Mouse (Mus musculus) gastrocnemius, postnatal 36 days (tissue): ENCODE data around the gene Ccdc54. TPM values are rescaled to one million over a fixed set of nuclear protein-coding genes. Genes with fewer than 3 reads are reported as not detected.

Experiments used
- DNase-seq, 2 experiments: peaks; one replicate each; pipeline ENCODE4 v3.0.0; 2022
- intact Hi-C: fragments of 180-260 bp; cut with DNase I; formaldehyde crosslinking; loops from one replicate; pipeline ENCODE4 v1.15.1; 2025
- total RNA-seq, 2 experiments: library from RNA; stranded (reverse); gene quantifications; 2 replicates each; pipeline ENCODE4 v1.2.3; 2021

Ccdc54 gene
- total RNA-seq, 2 experiments from 2014 or later = not detected

- no peak for DNase-seq
- intact Hi-C loops = no loop called here
Observed at GRCm38 (mm10) chr16:50550927-50551326, 40.0 kb downstream of the Ccdc54 start.

GRCm38 (mm10) chr16:50542554-50543333 is 48.2 kb downstream of the Ccdc54 start:
- no peak for DNase-seq
- intact Hi-C loops = no loop called here

Other genes starting within 250 kb of the Ccdc54 start
- 1 to 10 TPM; 6.6 to 6.8 TPM for gene Bbx, start 158.8 kb downstream of the Ccdc54 start, total RNA-seq